Mouse (Mus musculus) liver, postnatal 0 days (tissue): ENCODE data around the gene Sdc3.

Source experiments
- CTCF ChIP-seq: sonication (generic); IDR thresholded peaks from 2 replicates; pipeline ENCODE4 v1.5.1; 2016; ENCODE audit warnings: antibody characterized with exemption, low read depth
- EP300 ChIP-seq: IDR thresholded peaks from 2 replicates; pipeline ENCODE4 v1.6.1; 2016; ENCODE audit warnings: antibody characterized with exemption, low read depth, mild to moderate bottlenecking

- TF ChIP-seq EP300: no peak
- TF ChIP-seq CTCF: no peak
Measured at GRCm38 (mm10) chr4:130868803-130869202, 76.5 kb downstream of the Sdc3 start.
